Mouse (Mus musculus): Measurements from ENCODE around the gene Ccdc113.

Gene Ccdc113

DNA sequence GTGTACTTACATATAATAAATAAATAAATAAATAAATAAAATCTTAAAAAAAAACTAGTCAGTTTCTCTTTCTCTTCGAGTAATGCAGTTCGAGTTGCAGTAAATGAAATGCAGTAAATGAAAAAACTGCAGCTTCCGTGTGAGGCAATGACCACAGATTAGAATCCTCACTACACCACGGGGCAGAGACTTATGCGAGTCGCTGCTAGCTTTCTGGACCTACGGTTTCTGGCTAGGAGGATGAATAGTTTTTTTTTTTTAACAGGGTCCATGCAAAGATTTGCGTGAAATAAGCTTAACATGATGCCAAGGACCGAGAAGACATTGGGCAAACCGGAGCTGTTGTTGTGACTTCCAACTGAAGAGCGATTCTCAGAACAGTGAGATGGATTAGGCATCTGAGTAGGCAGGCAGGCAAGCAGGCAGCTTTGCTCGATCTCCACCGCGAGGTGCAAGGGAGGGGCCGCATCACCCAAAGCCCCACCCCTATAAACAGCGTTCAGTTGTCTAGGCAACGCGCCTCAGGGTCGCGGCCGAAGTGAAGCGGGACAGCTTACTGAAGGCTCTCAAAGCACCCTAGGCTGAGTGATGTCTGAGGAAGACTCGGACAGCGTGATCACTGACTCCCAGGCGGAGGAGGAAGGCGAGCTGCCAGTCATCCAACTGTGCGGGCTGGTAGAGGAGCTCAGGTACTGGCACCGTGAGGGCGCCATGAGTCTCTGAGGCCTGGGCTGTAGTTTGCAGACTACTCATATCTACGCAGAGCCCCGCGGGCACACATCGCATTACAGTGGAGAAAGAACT, at the start of gene Ccdc113:
Gene Ccdc113, plus strand, starts transcription at position 502 of the 804 bp plus-strand sequence.
- peak; percentile 43 for DNase-seq (ENCODE audit: low spot score)

DNA sequence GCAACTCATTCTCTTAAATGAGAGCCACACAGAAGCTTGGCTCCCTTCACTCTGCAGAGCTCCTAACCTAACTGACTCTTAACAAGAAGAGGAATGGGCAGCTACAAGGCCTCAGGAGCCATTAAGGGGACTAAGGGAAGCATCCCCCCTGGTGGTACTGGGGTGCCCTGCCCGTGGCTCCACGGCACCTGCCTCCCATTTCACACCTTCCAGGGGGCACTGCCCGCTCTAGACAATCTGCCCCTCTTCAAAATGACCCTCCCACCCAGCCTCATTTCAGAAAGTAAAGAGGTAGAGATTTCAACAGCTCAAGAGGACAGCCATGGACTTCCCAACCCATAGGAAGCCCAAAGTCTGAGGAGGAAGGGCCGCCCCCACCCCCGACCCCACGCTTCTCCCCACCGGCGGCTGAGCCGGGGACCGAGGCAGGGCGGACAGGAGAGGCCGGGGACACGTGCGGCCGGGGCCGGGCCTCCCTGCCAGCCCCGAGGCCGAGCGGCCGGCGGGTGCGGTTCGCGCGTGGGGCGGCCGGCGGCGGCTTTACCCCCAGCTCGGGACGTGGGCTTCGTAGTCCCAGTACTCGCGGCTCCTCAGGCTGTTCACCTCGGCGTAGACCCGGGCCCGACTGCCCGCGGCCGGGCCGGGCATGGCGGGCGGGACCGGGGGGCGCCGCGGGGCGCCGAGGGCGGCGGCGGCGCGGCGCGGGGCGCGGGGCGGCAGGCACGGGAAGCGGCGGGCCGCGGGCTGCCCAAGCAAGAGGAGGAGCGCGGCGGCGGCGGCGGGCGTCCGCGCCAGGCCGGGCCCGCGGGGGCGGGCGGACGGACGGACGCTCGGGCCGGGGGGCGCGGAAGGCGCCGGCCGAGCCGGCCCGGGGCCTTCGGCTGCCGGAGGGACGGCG, 45.8 kb upstream of the Ccdc113 start:
- DNase-seq (ENCODE audit: low spot score), result no peak

DNA sequence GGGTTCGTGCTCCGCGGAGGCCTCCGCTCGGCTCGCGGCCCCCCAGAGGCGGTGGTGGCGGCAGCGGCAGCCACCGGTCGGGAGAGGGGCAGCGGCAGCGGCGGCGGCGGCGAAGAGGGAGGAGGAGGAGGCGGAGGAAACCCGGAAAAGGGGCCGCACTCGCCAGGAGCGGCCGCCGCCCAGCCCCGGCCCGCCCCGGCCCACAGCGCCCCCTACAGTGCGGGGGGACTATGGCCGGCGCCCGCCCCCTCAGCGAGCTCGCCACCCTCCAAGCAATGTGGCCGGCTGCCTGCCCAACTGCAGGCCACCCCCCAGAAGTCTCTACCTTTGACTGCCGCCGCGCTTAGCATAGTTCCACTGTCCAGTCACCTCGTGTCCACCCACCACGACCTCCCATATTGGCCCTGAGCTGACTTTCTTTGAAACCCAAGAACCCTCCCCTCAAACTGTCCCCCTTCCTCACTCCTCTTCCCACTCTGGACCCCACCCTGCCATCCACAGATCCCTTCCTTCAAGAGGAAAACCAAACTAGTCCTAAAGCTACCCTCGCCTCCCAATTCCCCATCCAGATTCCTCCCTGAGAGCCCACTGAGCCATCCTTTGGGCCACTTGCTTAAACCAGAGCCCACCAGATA, 45.1 kb upstream of the Ccdc113 start:
- DNase-seq (ENCODE audit: low spot score), result peak; percentile 90

DNA sequence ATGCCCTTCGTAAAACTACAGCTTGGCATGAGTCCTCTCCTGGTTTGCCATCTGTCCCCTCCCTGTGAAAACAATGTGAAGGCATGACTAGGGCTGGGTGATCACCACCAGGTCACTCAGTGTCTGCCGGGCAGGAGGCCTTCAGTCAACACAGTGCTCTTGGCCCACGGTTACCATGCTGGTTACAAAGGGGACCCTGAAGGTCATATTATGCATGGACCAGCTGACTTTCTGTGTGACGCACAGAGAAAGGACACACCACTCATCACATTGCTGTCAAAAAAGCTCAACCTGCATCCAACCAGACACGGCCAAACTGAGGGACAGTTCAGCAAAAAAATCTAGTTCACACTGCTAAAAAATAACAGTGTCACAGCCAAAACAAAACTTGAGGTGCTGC, 43.9 kb upstream of the Ccdc113 start, which contains the start of gene Csnk2a2:
Gene Csnk2a2, minus strand, starts transcription at position 34 of the 400 bp plus-strand sequence.
- no peak for DNase-seq (ENCODE audit: low spot score)

- no peak for DNase-seq (ENCODE audit: low spot score)
Measured at GRCm38 (mm10) chr8:95492057-95492456, 41.8 kb upstream of the Ccdc113 start.

- DNase-seq (ENCODE audit: low spot score), result no peak
Measured at GRCm38 (mm10) chr8:95495444-95495843, 38.4 kb upstream of the Ccdc113 start.

DNA sequence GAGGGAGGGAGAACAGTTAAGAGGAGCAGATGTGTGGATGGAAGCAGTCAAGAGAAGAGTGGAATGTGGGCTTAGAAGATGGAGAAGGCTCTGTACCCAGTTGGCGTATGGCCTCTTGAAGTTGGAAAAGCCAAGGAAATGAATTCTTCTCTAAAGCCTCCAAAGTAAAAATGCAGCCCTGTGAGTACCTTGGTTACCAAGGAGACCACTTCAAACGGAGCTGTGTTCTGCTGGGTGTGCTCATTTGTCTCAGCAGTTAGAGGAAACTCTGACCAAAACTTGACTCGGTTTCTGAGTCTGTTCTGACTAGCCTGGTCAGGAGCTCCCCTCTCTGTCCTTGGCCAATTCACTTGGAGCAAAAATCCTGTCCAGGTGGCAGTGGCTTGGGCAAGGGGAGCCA, 37.5 kb upstream of the Ccdc113 start:
- no peak for DNase-seq (ENCODE audit: low spot score)

- no peak for DNase-seq (ENCODE audit: low spot score)
Measured at GRCm38 (mm10) chr8:95497821-95498220, 36.1 kb upstream of the Ccdc113 start.

DNA sequence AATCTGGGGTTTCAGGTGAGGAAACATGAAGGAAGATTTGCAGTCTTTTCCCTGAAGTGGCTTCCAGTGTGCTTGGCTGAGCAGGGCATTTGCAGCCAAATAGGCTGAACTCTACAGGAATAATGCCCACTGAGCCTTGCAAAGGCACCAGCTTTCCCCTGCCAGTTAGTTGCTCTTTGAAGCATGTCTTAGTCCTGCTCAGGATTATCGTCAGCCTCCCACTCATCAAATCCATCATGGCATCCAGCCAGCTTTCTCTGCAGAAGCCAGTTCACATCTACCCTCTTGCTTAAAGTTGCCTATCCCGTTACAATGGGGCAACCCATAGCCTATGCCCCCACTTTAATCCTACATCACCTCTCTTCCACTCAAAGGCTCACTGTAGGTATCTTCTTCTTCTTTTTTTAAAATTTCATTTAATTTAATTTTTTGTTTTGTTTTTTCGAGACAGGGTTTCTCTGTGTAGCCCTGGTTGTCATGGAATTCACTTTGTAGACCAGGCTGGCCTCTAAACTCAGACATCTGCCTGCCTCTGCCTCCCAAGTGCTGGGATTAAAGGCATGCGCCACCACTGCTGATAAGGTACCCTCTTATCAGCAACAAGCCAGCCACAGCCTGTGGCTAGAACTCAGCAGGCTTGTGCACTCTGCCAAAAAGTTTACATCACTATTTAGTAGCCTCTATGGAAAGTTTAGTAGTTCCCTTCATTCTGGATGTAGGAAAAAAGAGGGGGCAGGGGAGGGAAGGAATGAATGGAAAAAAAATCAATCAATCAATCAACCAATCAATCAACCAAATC, 34.4 kb upstream of the Ccdc113 start:
- DNase-seq (ENCODE audit: low spot score), result no peak

GRCm38 (mm10) chr8:95500436-95500835, 33.4 kb upstream of the Ccdc113 start:
- DNase-seq (ENCODE audit: low spot score), result no peak

DNA sequence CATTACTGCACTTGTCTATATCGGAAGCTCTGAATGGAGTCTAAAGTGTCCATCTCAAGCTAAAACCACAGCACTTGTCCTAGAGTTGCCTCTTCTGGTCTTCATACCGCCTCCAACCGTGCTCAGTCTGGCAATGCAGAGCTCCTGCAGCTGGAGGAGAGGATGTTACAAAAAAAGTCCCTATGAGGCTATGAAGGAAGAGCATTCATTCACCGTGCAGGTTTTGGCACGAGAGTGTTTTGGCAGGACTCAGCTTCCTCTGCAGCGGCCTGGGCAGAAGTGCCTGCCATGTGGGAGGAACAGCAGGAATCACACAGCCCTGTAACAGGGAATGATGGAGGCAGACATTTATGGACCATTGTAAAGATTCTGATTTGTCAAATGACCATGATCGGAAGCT, 31.5 kb upstream of the Ccdc113 start:
- no peak for DNase-seq (ENCODE audit: low spot score)

GRCm38 (mm10) chr8:95504835-95505234, 29.1 kb upstream of the Ccdc113 start:
- DNase-seq (ENCODE audit: low spot score), result no peak

DNA sequence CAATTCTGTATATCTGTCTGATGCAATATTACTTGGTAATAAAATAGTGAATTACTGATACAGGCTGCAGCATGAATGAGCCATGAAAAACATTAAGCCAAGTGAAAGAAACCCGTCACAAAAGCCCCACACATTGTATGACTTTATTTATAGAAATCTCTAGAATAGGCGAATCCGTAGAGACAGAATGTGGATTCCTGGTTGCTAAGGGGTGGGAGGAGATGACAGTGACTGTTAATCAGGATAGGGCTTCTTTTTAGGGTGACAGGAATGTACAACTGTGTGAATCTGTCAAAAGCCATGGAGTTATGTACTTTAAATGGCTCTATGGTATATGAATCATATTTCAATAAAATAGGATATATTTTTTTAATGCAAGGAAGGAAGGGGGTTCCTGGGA, 28.3 kb upstream of the Ccdc113 start:
- no peak for DNase-seq (ENCODE audit: low spot score)

GRCm38 (mm10) chr8:95506245-95506644, 27.6 kb upstream of the Ccdc113 start:
- DNase-seq (ENCODE audit: low spot score), result no peak

GRCm38 (mm10) chr8:95512257-95512656, 21.6 kb upstream of the Ccdc113 start:
- DNase-seq (ENCODE audit: low spot score), result no peak

DNA sequence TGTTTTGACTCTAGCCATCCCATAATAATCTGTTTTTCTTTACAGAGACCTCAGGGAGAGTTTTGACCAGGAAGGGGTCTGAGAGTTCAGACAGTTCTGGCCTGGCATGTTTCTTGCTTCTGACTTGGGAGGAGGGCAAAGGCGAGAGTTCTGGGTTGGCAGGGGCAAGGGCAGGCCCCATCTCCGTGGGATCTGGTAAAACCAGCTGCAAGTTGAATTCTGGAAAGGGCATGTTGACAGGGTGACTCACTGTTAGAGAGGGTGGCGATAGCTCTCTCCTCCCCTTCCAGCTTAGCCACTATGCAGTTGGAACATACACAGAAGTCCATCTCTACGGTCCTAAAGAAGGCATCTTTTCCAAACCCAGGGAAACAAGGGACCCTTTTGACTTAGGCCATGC, 20.7 kb upstream of the Ccdc113 start:
- DNase-seq (ENCODE audit: low spot score), result no peak

- no peak for DNase-seq (ENCODE audit: low spot score)
Measured at GRCm38 (mm10) chr8:95516928-95517327, 17.0 kb upstream of the Ccdc113 start.

GRCm38 (mm10) chr8:95523991-95524390, 9.9 kb upstream of the Ccdc113 start:
- no peak for DNase-seq (ENCODE audit: low spot score)

- no peak for DNase-seq (ENCODE audit: low spot score)
Measured at GRCm38 (mm10) chr8:95528194-95528593, 5.7 kb upstream of the Ccdc113 start.

DNA sequence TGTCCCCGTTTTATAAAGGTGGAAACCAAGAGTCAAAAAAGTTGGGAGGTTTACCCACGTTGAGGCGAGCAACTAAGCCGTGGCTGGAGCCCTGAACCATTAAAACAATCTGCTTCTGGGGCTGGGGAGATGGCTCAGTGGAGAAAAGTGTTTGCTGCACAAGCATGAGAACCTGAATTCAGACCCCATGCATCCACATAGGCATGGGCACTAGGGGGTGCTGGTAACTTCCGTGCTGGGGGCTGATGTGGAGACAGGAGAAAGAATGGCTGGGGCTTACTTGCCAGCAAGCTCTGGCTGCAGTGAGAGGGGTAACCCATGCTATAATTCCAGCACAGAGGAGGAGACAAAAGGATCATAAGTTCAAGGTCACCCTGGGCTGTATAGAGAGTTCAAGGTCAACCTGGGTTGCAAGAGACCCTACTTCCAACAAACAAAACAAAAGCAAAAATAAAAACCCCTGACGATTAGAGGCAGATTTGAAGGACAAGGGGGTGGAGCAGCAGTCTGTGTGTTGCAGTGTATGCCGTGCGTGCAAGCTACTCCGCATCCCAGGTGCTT, 5.1 kb upstream of the Ccdc113 start:
- no peak for DNase-seq (ENCODE audit: low spot score)

DNA sequence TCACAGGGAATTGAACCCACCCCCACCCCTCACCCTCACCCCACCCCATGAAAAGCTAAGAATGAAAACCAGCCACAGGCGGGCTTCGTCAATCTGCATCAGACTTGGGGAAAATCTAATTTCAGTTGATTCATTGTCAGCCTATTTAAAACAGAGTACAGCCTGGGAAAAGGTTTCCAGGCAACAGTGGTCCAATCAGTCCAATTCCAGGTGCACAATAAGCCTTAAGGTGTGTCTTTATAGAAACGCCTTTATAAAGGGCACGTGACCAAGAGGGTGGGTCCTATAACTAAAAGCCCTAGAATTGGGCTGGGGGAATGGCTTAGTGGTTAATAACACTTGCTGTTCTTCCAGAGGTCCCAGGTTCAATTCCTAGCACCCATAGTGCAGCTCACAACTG, 1.7 kb upstream of the Ccdc113 start:
- DNase-seq (ENCODE audit: low spot score), result no peak
